Mouse (Mus musculus) right cerebral cortex, postnatal 36 days (tissue): ENCODE measurements at regions not wholly inside any gene's neighbourhood (a gene's known extent, or its start where the extent isn't known, plus 50 kb on each side); places are given as distances from the start of the nearest gene placed in this dataset.
A peak's percentile ranks its signal among the peaks of the same experiment; 100 is the strongest.

Source experiments
- DNase-seq, 2 experiments: peaks; one replicate each; pipeline ENCODE4 v3.0.0; 2022; ENCODE audit warnings: low spot score in 2 of 2, mixed read lengths in 1 of 2

DNA sequence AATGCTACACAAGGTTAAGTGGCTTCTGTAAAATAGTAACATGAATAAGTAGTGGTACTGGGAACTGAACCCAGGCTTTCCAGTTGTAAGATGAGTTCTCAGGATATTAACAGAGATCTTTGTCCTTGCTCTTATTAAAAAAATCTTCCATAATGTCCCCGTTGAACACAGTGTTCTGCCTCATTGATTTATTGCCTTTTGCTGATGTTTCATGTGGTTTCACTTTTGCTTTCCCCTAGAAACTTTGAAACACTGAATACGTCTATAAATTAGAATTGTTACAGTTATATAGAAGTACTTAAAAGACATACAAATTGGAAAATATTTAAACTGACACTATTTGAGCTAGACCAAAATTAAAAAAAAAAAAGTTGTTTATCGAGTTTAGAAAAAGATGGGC is 166.8 kb upstream of the Epha7 start:
- DNase-seq = no peak

GRCm38 (mm10) chr4:28659478-28659877 is 153.5 kb upstream of the Epha7 start:
- no peak for DNase-seq

GRCm38 (mm10) chr4:28698171-28698570 is 114.8 kb upstream of the Epha7 start:
- DNase-seq = peak in 1 of 2 experiments; percentile 27

- DNase-seq = peak; percentile 36 to 77
Observed at GRCm38 (mm10) chr4:28700481-28700880, 112.5 kb upstream of the Epha7 start.

- no peak for DNase-seq
Observed at GRCm38 (mm10) chr4:28703356-28703755, 109.6 kb upstream of the Epha7 start.
